Mouse (Mus musculus) erythroblast, embryonic 14.5 days (primary cell): Measurements from ENCODE around the gene Gm28998. TPM values are rescaled to one million over a fixed set of nuclear protein-coding genes. Genes with fewer than 3 reads are reported as not detected.
"Not testable (repeated sequence)": the region's sequence is repeated elsewhere in the genome, so short reads cannot be mapped to it uniquely, and the experiment has no call there.

ENCODE experiments used
- H3K27me3 ChIP-seq: 2 replicates; pipeline ENCODE4 v1.6.1; 2012; ENCODE audit warnings: inconsistent platforms; ENCODE audit not compliant: control insufficient read depth
- H3K36me3 ChIP-seq: 2 replicates; pipeline ENCODE4 v1.6.1; 2012; ENCODE audit warnings: mild to moderate bottlenecking, inconsistent platforms; ENCODE audit not compliant: control insufficient read depth
- H3K4me1 ChIP-seq: 2 replicates; pipeline ENCODE4 v1.6.1; 2012; ENCODE audit warnings: inconsistent platforms; ENCODE audit not compliant: control insufficient read depth
- H3K4me3 ChIP-seq: replicated peaks from 2 replicates; pipeline ENCODE3; 2012; ENCODE audit warnings: moderate library complexity, mild to moderate bottlenecking, inconsistent platforms
- H3K9me3 ChIP-seq: 2 replicates; pipeline ENCODE4 v1.6.1; 2012; ENCODE audit warnings: low read length, inconsistent platforms, mixed read lengths; ENCODE audit not compliant: control insufficient read depth
- polyA plus RNA-seq: library from polyadenylated mRNA; stranded (reverse); fragments of >175 nt; gene quantifications from 2 replicates; pipeline ENCODE4 v1.2.3, GENCODE M21; 2012

The Gm28998 gene
- polyA plus RNA-seq, result not detected in 2 replicates

DNA sequence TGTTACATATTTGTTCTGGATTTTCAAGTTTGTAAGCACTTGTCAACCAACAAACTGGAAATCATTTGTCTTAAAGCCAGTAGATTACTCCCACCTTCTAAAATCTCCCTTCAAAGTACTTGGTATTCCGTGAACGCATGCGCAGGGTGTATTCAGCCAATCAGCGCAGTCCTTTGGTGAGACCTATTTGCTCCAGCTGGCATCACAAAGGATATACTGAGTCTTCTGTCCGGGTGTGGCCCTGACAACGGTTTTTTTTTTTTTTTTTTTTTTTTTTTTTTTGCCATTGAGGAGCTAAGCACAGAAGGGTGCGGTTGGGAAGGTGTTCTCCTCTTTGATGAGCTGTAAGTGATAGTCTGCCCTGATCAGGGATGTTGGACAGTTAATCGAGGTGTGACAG is at the start of gene Gm28998:
Gm28998 (plus strand) TSS at position 301 of the 400 bp plus-strand sequence.
- not testable (repeated sequence) for H3K9me3 ChIP-seq, H3K36me3 ChIP-seq, H3K27me3 ChIP-seq, H3K4me3 ChIP-seq, H3K4me1 ChIP-seq

Other genes with a start within 250 kb of the Gm28998 start
- gene Gm21244, start 84.5 kb upstream of the Gm28998 start, polyA plus RNA-seq, result not detected in 2 replicates
- not detected in 2 replicates for gene Gm21788, start 151.2 kb downstream of the Gm28998 start, polyA plus RNA-seq